Mouse (Mus musculus): ENCODE measurements around the gene Umad1. TPM values are rescaled to one million over a fixed set of nuclear protein-coding genes. Genes with fewer than 3 reads are reported as not detected.

Gene Umad1
- polyA plus RNA-seq, 1 experiment from 2014 or later, result 15.6 TPM

DNA sequence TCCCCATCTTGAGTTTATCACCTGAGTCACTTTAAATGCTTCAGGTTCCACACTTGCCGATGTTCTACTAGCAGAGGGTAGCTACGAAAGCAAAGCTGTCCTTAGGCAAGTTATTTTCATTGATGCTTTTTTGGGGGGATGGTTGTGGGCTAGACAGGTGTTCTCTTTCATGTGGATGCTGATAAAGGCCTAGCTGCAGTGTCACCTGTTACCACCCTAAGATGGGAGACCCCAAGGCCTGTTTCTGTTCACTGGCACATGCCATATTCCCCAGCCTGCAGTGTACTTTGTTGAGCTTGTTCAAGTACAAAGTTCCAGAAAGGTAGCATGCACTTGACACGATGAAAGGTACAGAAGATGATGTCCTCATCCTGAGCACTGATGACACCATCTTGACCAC is 178.8 kb downstream of the Umad1 start:
- no peak overlapping the region for H3K4me3 ChIP-seq
- H3K36me3 ChIP-seq (replicated peaks), result no peaks in the 10 kb centered on the region
- H3K27ac ChIP-seq, result no peak overlapping the region
- no peaks in the 10 kb centered on the region for H3K27me3 ChIP-seq (ENCODE audit: poor library complexity, severe bottlenecking)
- no peaks in the 10 kb centered on the region for H3K4me1 ChIP-seq
- 92% methylated on average over 3 of the region's 3 CpGs for WGBS
- H3K9me3 ChIP-seq, result no peaks in the 10 kb centered on the region
- no peak for DNase-seq (ENCODE audit: extremely low spot score, low spot score)

DNA sequence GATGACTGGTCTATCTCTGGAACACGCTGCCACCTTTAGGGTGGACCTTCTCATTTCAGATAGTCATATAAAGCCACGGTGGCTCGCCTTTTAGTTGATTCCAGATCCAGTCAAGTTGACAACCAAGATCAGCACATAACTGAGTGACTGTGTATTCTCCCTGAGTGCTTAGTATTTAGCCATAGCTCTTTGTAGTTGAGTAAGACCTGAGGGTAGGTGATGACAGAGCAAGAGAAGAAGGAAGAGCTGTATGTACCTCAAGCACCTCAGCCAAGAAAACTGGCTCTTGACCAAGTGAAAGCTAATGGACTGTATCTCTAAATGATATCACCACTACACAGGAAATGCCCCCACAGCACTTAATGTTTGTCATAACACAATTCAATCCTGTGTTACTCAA is 182.7 kb downstream of the Umad1 start:
- H3K9me3 ChIP-seq, result no peaks in the 10 kb centered on the region
- H3K4me1 ChIP-seq, result peaks cover 4% of the 10 kb centered on the region
- H3K4me3 ChIP-seq, result no peak overlapping the region
- H3K27ac ChIP-seq, result no peak overlapping the region
- no peaks in the 10 kb centered on the region for H3K36me3 ChIP-seq (replicated peaks)
- H3K27me3 ChIP-seq (ENCODE audit: poor library complexity, severe bottlenecking), result no peaks in the 10 kb centered on the region
- DNase-seq (ENCODE audit: extremely low spot score, low spot score), result no peak
- 87% methylated on average over 3 of the region's 3 CpGs for WGBS

DNA sequence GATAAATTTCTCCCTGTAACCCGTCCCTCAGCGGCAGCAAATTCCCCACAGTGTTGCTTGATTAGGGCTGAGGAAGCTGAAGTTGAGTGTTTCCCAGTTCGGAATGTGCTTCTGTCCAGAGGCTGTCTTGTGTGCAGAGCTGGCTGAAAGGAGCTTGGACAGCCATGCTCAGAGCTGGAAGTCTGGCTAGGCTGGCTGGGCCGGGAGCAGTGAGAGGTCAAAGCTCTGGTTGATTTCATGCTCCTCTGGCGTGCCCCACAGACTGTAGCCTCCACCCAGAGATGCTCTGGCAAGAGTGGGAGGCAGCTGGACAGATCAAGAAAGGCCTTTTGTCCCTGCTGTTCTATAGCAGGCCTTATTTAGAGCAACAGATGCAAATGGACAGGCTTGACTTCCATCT is 187.7 kb downstream of the Umad1 start:
- 61% methylated on average over 5 of the region's 5 CpGs for WGBS
- Histone ChIP-seq H3K27ac (peak overlapping the region; percentile 65; the same call in 1 of the 2 replicates), H3K4me1 (peaks cover 11% of the 10 kb centered on the region), H3K27me3 (ENCODE audit: poor library complexity, severe bottlenecking) (no peaks in the 10 kb centered on the region), H3K9me3 (no peaks in the 10 kb centered on the region), H3K36me3 (replicated peaks) (no peaks in the 10 kb centered on the region), H3K4me3 (no peak overlapping the region)
- DNase-seq (ENCODE audit: extremely low spot score, low spot score), result no peak

DNA sequence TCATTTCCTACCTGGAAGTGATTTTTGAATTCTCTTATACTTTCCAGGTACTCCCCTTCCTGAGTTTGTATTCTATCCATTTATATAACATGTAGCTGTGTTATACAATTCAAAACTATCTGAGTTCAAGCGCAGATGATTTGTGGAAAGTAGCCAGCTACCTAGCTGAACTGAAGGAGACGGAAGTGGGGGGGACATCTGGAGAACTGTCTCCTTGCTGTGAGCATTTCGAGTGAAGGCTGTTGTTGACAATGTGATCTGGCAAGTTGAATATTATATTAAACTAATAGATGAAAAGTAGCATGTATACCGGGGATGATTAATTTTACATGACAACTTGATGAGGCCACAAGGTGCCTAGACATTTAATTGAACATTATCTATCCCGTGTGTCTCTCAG is 196.5 kb downstream of the Umad1 start:
- no peak overlapping the region for H3K4me3 ChIP-seq
- H3K9me3 ChIP-seq, result no peaks in the 10 kb centered on the region
- DNase-seq (ENCODE audit: extremely low spot score, low spot score), result no peak
- H3K27me3 ChIP-seq (ENCODE audit: poor library complexity, severe bottlenecking), result no peaks in the 10 kb centered on the region
- H3K36me3 ChIP-seq (replicated peaks), result no peaks in the 10 kb centered on the region
- WGBS, result 92% methylated on average over 5 of the region's 5 CpGs
- H3K27ac ChIP-seq, result no peak overlapping the region
- H3K4me1 ChIP-seq, result no peaks in the 10 kb centered on the region

DNA sequence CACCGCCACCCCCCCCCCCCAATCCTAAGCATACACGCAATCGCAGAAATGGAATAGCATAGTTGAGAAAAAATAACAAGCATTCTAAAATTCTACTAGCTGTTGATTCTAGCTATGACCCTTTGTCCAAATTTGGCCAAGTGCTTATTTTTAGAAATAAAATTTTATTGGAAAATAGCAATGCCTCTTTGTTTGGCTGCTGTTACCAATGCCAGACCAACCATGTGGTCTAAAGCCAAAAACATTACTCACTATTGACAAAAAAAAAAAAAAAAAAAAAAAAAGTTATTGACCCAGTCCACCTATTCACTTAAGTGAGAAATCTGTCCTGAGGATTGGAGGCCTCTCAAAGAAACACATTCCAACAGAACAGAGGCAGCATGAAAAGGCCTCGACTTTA is 199.5 kb downstream of the Umad1 start:
- Histone ChIP-seq H3K9me3 (no peaks in the 10 kb centered on the region), H3K27me3 (ENCODE audit: poor library complexity, severe bottlenecking) (no peaks in the 10 kb centered on the region), H3K4me1 (no peaks in the 10 kb centered on the region), H3K36me3 (replicated peaks) (no peaks in the 10 kb centered on the region), H3K27ac (no peak overlapping the region), H3K4me3 (no peak overlapping the region)
- DNase-seq (ENCODE audit: extremely low spot score, low spot score), result no peak
- WGBS, result 87% methylated on average over 4 of the region's 4 CpGs

DNA sequence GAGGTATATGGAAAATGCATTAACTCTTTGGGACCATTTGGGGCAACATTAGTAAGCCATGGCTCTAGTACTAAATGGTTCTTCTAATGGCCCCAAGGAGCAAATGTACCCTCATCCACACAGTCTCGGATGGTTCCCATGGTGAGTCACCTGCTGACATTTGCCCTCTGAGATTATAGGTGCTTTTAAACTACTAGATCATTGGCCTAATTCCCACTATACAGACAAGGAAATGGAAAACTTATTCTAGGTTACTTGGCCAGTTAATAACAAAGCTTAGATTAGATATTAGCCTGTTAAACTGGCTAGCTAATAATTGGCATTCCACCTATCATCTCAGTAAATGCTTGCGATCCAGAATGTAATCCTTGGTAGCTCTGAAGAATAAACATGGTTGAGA is 203.4 kb downstream of the Umad1 start:
- Histone ChIP-seq H3K27ac (no peak overlapping the region), H3K27me3 (ENCODE audit: poor library complexity, severe bottlenecking) (peaks cover 25% of the 10 kb centered on the region), H3K9me3 (no peaks in the 10 kb centered on the region), H3K4me1 (peaks cover 6% of the 10 kb centered on the region), H3K36me3 (replicated peaks) (no peaks in the 10 kb centered on the region), H3K4me3 (no peak overlapping the region)
- WGBS, result 98% methylated on average over 2 of the region's 2 CpGs
- DNase-seq (ENCODE audit: extremely low spot score, low spot score), result no peak

DNA sequence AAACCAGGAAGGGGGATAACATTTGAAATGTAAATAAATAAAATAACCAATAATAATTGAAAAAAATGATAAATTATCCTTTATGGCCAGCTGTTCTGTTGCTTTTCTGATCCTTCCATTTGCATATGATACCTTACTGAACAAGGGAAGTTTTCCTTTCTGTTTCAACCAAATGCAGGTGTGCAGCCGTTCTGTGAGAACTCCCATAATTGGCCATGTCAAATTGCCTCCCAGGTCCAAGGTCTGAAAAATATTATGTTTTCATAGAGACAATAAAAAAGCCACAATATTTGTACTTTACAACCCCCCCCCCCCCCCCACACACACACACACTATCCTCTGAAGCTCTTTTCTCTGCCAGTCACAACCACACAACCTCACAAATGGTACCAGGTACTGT is 206.3 kb downstream of the Umad1 start:
- Histone ChIP-seq H3K4me1 (peaks cover 14% of the 10 kb centered on the region), H3K27ac (no peak overlapping the region), H3K9me3 (no peaks in the 10 kb centered on the region), H3K4me3 (no peak overlapping the region), H3K27me3 (ENCODE audit: poor library complexity, severe bottlenecking) (peaks cover 33% of the 10 kb centered on the region), H3K36me3 (replicated peaks) (no peaks in the 10 kb centered on the region)
- WGBS, result 90% methylated on average over 1 of the region's 1 CpGs
- DNase-seq (ENCODE audit: extremely low spot score, low spot score), result no peak

DNA sequence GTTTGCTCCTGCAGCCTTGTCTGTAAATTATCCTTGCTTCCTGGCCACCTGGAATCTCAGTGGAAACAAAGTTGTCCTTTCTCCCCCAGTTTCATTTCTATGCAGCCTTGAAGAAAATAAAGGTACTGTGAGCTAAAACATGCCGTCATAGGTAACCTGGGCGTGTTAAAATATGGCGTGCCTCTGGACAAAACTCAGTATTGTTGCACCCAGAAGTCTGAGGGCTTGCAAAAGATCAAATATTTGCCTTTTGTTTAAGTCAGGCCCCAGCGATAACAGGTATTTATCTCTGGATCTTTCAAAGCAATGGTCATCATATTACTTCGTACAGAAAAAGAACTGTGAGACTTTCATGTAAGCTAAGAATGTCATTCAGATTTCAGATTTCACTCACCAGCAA is 206.9 kb downstream of the Umad1 start:
- no peak overlapping the region for H3K27ac ChIP-seq
- WGBS, result 85% methylated on average over 5 of the region's 5 CpGs
- no peak overlapping the region for H3K4me3 ChIP-seq
- H3K27me3 ChIP-seq (ENCODE audit: poor library complexity, severe bottlenecking), result peaks cover 33% of the 10 kb centered on the region
- no peaks in the 10 kb centered on the region for H3K36me3 ChIP-seq (replicated peaks)
- DNase-seq (ENCODE audit: extremely low spot score, low spot score), result no peak
- peaks cover 14% of the 10 kb centered on the region for H3K4me1 ChIP-seq
- no peaks in the 10 kb centered on the region for H3K9me3 ChIP-seq

DNA sequence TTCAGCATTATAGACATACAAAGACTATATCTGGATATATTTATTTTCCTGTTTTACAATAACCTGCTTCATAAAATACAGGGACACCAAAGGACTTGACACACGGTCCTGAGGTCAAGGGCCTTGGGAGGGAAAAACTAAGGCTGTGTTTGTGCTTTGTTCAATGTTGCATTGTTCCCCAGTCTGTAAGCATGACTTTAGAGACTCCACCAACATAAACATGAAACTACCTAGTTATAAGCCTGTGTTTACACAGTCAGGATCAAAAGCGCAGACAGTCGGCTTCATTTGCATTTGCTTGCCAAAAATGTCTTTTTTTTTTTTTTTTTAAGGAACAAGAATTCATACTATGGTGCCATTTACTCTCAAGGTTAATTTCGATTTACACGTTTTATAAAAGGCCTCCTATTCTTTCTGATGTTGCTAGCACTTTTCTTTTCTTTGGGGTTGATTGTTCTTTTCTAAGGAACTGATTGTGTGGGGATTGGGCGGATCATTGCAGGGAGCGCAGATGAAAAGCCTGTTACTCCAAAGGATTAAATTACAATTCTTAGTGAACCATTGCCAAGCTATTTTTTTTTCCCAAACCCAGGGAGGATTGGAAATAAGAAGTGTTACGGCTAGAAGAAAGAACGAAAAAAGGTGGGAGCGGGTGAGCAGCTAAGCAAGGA is 208.7 kb downstream of the Umad1 start:
- DNase-seq (ENCODE audit: extremely low spot score, low spot score), result no peak
- Histone ChIP-seq H3K27me3 (ENCODE audit: poor library complexity, severe bottlenecking) (peaks cover 33% of the 10 kb centered on the region), H3K27ac (no peak overlapping the region), H3K4me1 (peaks cover 14% of the 10 kb centered on the region), H3K4me3 (no peak overlapping the region), H3K36me3 (replicated peaks) (no peaks in the 10 kb centered on the region), H3K9me3 (no peaks in the 10 kb centered on the region)
- 47% methylated on average over 10 of the region's 10 CpGs for WGBS

DNA sequence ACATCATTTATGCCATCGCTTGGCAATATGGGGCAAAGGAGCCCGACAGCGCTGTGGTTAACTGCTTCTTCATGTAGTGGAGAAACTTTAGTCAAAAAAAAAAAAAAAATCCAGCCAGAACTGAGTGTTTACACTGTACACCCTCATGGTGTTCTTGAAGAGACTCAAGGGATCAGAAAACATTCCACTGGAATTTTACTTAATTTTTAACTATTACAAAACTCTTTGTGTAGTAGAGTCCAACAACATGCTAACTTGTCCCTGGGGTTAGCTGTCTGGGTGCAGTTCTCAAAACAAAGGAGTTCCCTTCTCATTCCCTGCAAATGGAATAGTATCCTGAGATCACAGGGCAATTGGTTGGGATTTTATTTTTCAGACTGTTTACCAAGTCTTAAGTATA is 210.8 kb downstream of the Umad1 start:
- peaks cover 14% of the 10 kb centered on the region for H3K4me1 ChIP-seq
- 94% methylated on average over 3 of the region's 3 CpGs for WGBS
- no peak overlapping the region for H3K27ac ChIP-seq
- no peaks in the 10 kb centered on the region for H3K36me3 ChIP-seq (replicated peaks)
- no peaks in the 10 kb centered on the region for H3K9me3 ChIP-seq
- no peak overlapping the region for H3K4me3 ChIP-seq
- H3K27me3 ChIP-seq (ENCODE audit: poor library complexity, severe bottlenecking), result peaks cover 30% of the 10 kb centered on the region
- DNase-seq (ENCODE audit: extremely low spot score, low spot score), result no peak

DNA sequence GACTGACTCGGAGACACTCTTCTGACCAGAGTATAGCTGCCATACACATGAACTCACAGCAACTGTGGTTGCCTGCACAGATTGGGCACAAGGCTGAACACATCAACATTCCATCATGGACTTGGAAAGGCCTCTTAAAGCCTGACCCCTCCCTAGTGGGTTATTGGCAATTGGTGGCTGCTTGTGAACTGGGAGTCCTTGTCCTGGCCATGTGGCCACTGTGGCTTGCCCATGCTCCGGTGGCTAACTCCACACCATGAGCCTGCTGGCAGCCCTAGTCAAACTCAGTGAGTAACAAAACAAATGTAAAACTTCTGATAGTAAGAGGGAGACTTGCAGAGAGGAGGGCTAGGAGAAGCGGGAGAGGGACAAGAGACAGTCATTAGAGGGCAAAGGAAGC is 213.0 kb downstream of the Umad1 start:
- 95% methylated on average over 3 of the region's 3 CpGs for WGBS
- H3K4me3 ChIP-seq, result no peak overlapping the region
- no peaks in the 10 kb centered on the region for H3K9me3 ChIP-seq
- no peak overlapping the region for H3K27ac ChIP-seq
- H3K36me3 ChIP-seq (replicated peaks), result no peaks in the 10 kb centered on the region
- no peak for DNase-seq (ENCODE audit: extremely low spot score, low spot score)
- peaks cover 11% of the 10 kb centered on the region for H3K4me1 ChIP-seq
- peaks cover 9% of the 10 kb centered on the region; the same call in 1 of the 2 replicates for H3K27me3 ChIP-seq (ENCODE audit: poor library complexity, severe bottlenecking)

DNA sequence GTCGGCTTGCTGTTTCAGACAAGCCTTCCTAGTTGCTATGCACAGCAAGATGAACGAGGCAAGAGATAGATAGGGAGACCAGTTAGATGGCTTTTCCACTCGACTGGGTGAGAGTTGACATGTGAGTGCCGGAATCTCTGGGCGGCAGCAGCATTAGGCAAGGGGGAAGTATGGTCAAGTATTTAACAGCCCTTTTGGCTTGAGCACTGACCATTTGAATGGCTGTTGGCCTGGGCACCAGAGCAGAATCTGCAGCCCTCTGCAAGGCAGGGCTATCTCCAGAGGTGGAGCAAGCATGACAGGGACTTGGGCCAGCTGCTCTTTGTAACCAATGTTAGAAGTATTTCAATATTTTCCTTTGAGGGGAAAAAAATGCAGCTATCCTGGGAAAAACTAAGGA is 213.8 kb downstream of the Umad1 start:
- H3K9me3 ChIP-seq, result no peaks in the 10 kb centered on the region
- no peaks in the 10 kb centered on the region for H3K36me3 ChIP-seq (replicated peaks)
- 87% methylated on average over 5 of the region's 5 CpGs for WGBS
- H3K27me3 ChIP-seq (ENCODE audit: poor library complexity, severe bottlenecking), result peaks cover 8% of the 10 kb centered on the region; the same call in 1 of the 2 replicates
- H3K4me1 ChIP-seq, result peaks cover 4% of the 10 kb centered on the region
- H3K4me3 ChIP-seq, result no peak overlapping the region
- H3K27ac ChIP-seq, result no peak overlapping the region
- no peak for DNase-seq (ENCODE audit: extremely low spot score, low spot score)

DNA sequence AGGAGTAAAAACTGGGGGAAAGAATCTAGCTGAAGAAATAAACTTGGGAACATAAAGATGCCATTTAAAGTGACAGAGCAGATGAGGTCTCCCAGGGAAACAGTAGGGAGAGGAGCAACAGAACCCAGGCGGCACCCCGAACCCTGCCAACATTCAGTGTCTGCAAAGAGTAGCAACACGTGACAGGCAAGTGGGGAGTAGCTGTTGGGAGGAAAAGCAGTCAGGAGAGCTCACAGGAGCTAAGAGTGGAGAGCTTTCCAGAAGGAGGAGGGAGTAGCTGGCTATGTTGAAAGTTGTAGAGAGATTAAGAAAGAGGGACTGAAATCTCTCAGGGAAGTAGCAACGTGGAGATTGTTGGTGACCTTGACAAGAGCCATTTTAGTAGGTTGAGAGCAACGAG is 214.4 kb downstream of the Umad1 start:
- Histone ChIP-seq H3K9me3 (no peaks in the 10 kb centered on the region), H3K4me1 (no peaks in the 10 kb centered on the region), H3K27me3 (ENCODE audit: poor library complexity, severe bottlenecking) (peaks cover 8% of the 10 kb centered on the region; the same call in 1 of the 2 replicates), H3K36me3 (replicated peaks) (no peaks in the 10 kb centered on the region), H3K4me3 (no peak overlapping the region), H3K27ac (no peak overlapping the region)
- 74% methylated on average over 5 of the region's 5 CpGs for whole genome bisulfite sequencing
- DNase-seq (ENCODE audit: extremely low spot score, low spot score), result no peak

DNA sequence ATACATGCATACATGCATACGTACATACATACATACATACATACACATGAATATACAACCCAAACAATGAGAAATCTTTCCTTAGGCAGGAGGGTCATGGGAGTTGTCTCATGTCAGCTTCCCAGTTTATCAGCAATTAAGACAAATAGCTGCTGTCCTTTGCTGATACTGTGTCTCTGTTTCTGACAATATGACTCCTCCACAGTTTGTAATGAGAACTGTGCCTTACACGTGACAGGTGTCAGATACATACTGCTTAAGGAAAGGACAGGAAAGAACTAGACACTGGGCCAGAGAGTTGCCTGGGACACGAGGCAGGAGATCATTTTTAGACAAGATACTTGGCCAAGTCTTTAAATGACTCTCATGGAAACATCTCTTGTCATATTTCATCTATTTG is 215.2 kb downstream of the Umad1 start:
- H3K27me3 ChIP-seq (ENCODE audit: poor library complexity, severe bottlenecking), result peaks cover 4% of the 10 kb centered on the region; the same call in 1 of the 2 replicates
- no peak overlapping the region for H3K27ac ChIP-seq
- no peak overlapping the region for H3K4me3 ChIP-seq
- H3K4me1 ChIP-seq, result peaks cover 7% of the 10 kb centered on the region
- H3K9me3 ChIP-seq, result no peaks in the 10 kb centered on the region
- DNase-seq (ENCODE audit: extremely low spot score, low spot score), result no peak
- 83% methylated on average over 3 of the region's 3 CpGs for WGBS
- H3K36me3 ChIP-seq (replicated peaks), result no peaks in the 10 kb centered on the region

All from forebrain, embryonic 10.5 days (tissue).